Mouse (Mus musculus) intestine, embryonic 14.5 days (tissue): ENCODE measurements around the gene Mtmr1. TPM values are rescaled to one million over a fixed set of nuclear protein-coding genes. Genes with fewer than 3 reads are reported as not detected.

Experiments
- ATAC-seq: fragments of 200-750 bp; cut with Nextera tagmentation; replicated peaks from 2 replicates; pipeline ENCODE4 v1.8.0; 2017; ENCODE audit warnings: low read depth, moderate number of reproducible peaks, moderate TSS enrichment, moderate library complexity; ENCODE audit not compliant: low FRiP score, low TSS enrichment
- DNase-seq: peaks from one replicate; pipeline ENCODE4 v3.0.0-alpha.2; 2018; ENCODE audit warnings: low spot score
- H3K27ac ChIP-seq: fragments of 300-500 bp; sonication (generic); 2 replicates; pipeline ENCODE4 v1.5.1; 2014; ENCODE audit warnings: low read depth, mild to moderate bottlenecking, control low read depth
- H3K27me3 ChIP-seq: fragments of 300-500 bp; sonication (generic); replicated peaks from 2 replicates; pipeline ENCODE4 v1.6.1; 2014; ENCODE audit warnings: low read length, control low read depth; ENCODE audit not compliant: control insufficient read depth, insufficient read depth
- H3K36me3 ChIP-seq: fragments of 300-500 bp; sonication (generic); 2 replicates; pipeline ENCODE4 v1.6.1; 2014; ENCODE audit warnings: low read length, control low read depth; ENCODE audit not compliant: control insufficient read depth, insufficient read depth
- H3K4me1 ChIP-seq: fragments of 300-500 bp; sonication (generic); replicated peaks from 2 replicates; pipeline ENCODE4 v1.6.1; 2014; ENCODE audit warnings: low read length, control low read depth, mixed read lengths; ENCODE audit not compliant: control insufficient read depth, insufficient read depth
- H3K4me2 ChIP-seq: fragments of 300-500 bp; sonication (generic); 2 replicates; pipeline ENCODE4 v1.6.1; 2014; ENCODE audit warnings: low read length
- H3K4me3 ChIP-seq: fragments of 300-500 bp; sonication (generic); 2 replicates; pipeline ENCODE4 v1.5.1; 2014; ENCODE audit warnings: low read depth, low read length, control low read depth, mixed read lengths
- H3K9ac ChIP-seq: fragments of 300-500 bp; sonication (generic); 2 replicates; pipeline ENCODE4 v1.6.1; 2014; ENCODE audit warnings: mild to moderate bottlenecking, low read length
- H3K9me3 ChIP-seq: fragments of 300-500 bp; sonication (generic); 2 replicates; pipeline ENCODE4 v1.6.1; 2016; ENCODE audit warnings: low read length, control low read depth; ENCODE audit not compliant: control insufficient read depth
- WGBS: fragments of 180-500 bp; shearing (Covaris S2); extraction: QIAGEN DNeasy Blood & Tissue Kit; methylation state at CpG from one replicate; pipeline ENCODE4 v1.1.7; 2014; 5-methylcytosine and 5-hydroxymethylcytosine counted together
- polyA plus RNA-seq: library from polyadenylated mRNA; unstranded; fragments of >200 nt; fragmentation: Nextera tagmentation; extraction: Ambion mirVana; gene quantifications from 2 replicates; pipeline ENCODE4 v1.2.1, GENCODE M21; 2014

Mtmr1 gene
- polyA plus RNA-seq, 1 experiment from 2014 or later, result 13.2 TPM

DNA sequence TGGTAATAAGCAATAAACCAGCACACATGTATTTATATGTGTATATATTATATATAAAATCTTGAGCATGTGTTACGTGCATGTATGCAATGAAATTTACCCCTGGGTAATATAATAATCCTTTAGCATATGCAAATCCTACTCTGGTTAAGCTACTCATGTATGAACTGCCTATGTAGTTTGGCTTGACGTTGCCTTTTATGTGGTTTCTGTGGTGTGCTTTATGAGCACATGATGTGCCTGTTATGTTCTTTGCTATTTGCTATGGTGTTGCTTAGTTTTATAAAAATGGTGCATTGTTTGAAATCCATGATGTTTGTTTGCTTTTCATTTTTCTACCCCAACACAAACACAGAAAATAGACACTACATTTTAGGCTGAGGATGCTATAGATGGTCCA, 13.9 kb downstream of the Mtmr1 start:
- Histone ChIP-seq H3K4me2 (no peak overlapping the region), H3K4me3 (no peak overlapping the region), H3K4me1 (no peaks in the 10 kb centered on the region), H3K9me3 (no peaks in the 10 kb centered on the region), H3K9ac (no peak overlapping the region), H3K36me3 (no peaks in the 10 kb centered on the region), H3K27ac (no peak overlapping the region), H3K27me3 (no peaks in the 10 kb centered on the region)
- WGBS, result 87% methylated on average over 2 of the region's 2 CpGs
- DNase-seq, result no peak
- ATAC-seq, result no peak

DNA sequence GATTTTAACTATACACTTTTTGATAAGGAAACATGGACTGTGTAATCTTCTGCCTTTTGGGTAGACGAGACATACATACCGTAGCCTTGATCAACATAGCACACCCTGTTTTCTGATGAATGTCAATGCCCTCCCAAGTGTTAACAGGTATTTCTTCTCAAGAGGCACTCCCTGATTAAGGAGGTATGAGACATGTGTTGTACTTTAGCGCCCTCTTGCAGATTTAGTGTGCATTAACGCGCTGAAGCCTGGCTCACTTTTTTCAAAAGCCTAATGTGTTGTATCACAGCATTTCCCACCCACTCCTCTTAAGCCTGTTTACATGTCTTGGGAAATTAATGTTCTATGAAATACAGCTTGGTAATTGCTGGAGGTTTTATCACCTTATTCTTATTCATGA, 17.0 kb downstream of the Mtmr1 start:
- no peak for DNase-seq
- Histone ChIP-seq H3K4me1 (no peaks in the 10 kb centered on the region), H3K27me3 (no peaks in the 10 kb centered on the region), H3K9me3 (no peaks in the 10 kb centered on the region), H3K27ac (no peak overlapping the region), H3K36me3 (no peaks in the 10 kb centered on the region), H3K9ac (no peak overlapping the region), H3K4me3 (no peak overlapping the region), H3K4me2 (no peak overlapping the region)
- 45% methylated on average over 5 of the region's 5 CpGs for WGBS
- no peak for ATAC-seq

DNA sequence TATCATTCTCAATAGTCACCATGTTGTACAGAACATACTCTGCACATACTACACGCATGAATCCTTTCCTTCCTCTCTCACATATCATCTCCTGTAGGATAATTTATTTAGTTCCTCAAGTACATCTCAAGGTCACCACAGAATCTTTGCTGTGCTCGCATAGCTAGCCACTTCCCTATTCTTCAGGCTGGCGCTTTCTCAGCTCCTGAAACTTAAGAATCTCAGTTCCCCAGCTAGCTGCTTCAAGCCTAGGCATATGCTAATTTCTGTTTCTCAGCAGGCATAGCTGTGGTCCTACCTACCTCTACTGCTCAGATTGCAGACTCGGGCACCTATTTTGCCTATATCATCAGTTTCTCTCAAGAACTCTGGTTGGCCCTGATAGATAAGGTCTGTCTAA, 31.8 kb downstream of the Mtmr1 start:
- no peak overlapping the region for H3K9ac ChIP-seq
- no peak overlapping the region for H3K27ac ChIP-seq
- H3K9me3 ChIP-seq, result no peaks in the 10 kb centered on the region
- 88% methylated on average over 4 of the region's 4 CpGs for WGBS
- H3K4me2 ChIP-seq, result no peak overlapping the region
- DNase-seq, result no peak
- no peak for ATAC-seq
- H3K36me3 ChIP-seq, result no peaks in the 10 kb centered on the region
- H3K4me1 ChIP-seq, result no peaks in the 10 kb centered on the region
- H3K4me3 ChIP-seq, result no peak overlapping the region
- no peaks in the 10 kb centered on the region for H3K27me3 ChIP-seq

DNA sequence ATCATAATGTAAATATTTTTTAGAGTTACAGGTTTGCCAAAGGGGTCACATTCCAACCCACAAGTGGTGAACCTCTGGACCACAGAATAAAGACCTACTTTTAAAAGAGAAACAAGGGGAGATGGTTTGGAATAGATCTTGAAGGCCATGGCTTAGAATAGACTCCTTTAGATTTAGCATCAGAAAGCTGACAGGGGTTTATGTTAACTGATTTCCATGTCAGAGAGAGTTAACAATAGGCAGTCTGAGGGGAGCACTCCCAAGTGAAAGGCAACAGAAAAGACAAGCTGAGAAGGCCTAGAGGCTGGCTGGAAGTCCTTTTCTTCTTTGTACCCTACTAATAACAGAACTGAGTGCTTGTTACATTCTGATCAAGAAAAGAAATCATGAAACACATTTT, 41.7 kb downstream of the Mtmr1 start:
- Histone ChIP-seq H3K27me3 (no peaks in the 10 kb centered on the region), H3K9ac (no peak overlapping the region), H3K4me2 (no peak overlapping the region), H3K9me3 (no peaks in the 10 kb centered on the region), H3K27ac (no peak overlapping the region), H3K4me3 (no peak overlapping the region), H3K4me1 (no peaks in the 10 kb centered on the region), H3K36me3 (no peaks in the 10 kb centered on the region)
- ATAC-seq (no peak), DNase-seq (no peak)

DNA sequence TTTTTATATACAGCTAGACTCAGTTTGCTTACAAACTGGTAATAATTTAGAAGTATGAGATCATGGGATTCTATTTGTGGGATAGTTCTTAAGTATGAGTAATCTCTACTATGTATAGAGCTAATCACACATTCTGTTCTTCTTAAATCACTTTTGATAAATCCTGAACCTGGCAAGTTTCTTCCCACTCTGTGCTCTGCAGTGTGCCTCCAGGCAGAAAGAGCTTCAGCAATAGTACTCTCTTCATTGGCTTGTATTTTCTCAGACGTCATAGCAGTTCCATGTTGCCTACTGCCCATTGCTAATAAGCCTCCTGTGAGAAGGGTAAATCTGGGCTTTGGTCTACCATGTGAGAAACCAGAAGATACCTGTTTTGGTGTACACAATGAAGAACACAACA, 43.8 kb downstream of the Mtmr1 start:
- DNase-seq, result no peak
- ATAC-seq, result no peak
- no peaks in the 10 kb centered on the region for H3K36me3 ChIP-seq
- H3K27me3 ChIP-seq, result no peaks in the 10 kb centered on the region
- H3K4me3 ChIP-seq, result no peak overlapping the region
- no peak overlapping the region for H3K27ac ChIP-seq
- no peak overlapping the region for H3K4me2 ChIP-seq
- no peaks in the 10 kb centered on the region for H3K9me3 ChIP-seq
- WGBS, result 65% methylated on average over 1 of the region's 1 CpGs
- no peaks in the 10 kb centered on the region for H3K4me1 ChIP-seq
- no peak overlapping the region for H3K9ac ChIP-seq

DNA sequence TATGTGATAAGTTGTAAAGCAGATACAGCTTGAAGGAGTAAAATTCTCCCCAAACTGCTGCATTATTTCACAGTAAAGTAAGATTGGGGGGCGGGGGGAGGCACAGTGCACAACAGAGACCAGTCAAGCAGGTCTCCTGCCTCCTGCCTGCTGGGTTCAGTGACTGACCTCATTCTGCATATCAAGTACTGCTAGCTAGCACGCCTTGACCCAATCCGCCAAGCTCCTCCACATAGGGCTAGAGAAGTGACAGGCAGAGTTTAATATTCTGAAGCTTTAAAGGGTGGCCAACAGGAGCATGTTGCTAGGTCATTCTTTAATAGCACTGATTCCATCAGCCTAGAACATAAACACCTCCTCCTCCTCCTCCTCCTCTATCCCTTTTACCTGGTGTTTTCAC, 48.2 kb downstream of the Mtmr1 start:
- DNase-seq, result no peak

DNA sequence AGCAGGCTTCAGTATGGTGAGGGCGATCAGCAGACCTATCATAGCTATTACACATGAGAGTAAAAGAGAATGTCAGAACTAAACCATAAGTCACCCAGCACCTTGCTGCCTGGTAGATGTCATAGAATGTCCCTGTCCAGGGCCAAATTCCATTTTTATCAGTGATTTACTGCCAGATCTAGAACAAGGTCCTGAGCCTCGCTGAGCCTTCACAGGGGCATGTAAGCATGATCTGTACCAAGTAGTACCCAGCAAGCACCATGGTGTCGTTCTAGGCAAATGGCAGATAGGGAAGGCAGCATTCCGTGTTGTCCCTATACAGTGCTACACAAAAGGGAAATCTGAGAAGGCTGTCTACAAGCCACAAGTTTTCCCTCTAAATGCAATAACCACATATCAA, 49.1 kb downstream of the Mtmr1 start:
- no peak for ATAC-seq
- H3K27ac ChIP-seq, result no peak overlapping the region
- no peak overlapping the region for H3K4me3 ChIP-seq
- WGBS, result 81% methylated on average over 4 of the region's 4 CpGs
- no peaks in the 10 kb centered on the region for H3K9me3 ChIP-seq
- H3K36me3 ChIP-seq, result 0 out of 2 replicates have a peak, but pooled peaks cover 3% of the 10 kb centered on the region
- no peaks in the 10 kb centered on the region for H3K4me1 ChIP-seq
- no peaks in the 10 kb centered on the region for H3K27me3 ChIP-seq
- no peak for DNase-seq
- H3K9ac ChIP-seq, result no peak overlapping the region
- no peak overlapping the region for H3K4me2 ChIP-seq

More for the DNA sequence above, 48.2 kb downstream of the Mtmr1 start:
- H3K4me3 ChIP-seq, result no peak overlapping the region
- H3K27me3 ChIP-seq, result no peaks in the 10 kb centered on the region
- H3K27ac ChIP-seq, result no peak overlapping the region
- no peak overlapping the region for H3K9ac ChIP-seq
- no peaks in the 10 kb centered on the region for H3K4me1 ChIP-seq
- no peak overlapping the region for H3K4me2 ChIP-seq
- no peaks in the 10 kb centered on the region for H3K9me3 ChIP-seq
- WGBS, result 74% methylated on average over 3 of the region's 3 CpGs
- 0 out of 2 replicates have a peak, but pooled peaks cover 3% of the 10 kb centered on the region for H3K36me3 ChIP-seq
- no peak for ATAC-seq

DNA sequence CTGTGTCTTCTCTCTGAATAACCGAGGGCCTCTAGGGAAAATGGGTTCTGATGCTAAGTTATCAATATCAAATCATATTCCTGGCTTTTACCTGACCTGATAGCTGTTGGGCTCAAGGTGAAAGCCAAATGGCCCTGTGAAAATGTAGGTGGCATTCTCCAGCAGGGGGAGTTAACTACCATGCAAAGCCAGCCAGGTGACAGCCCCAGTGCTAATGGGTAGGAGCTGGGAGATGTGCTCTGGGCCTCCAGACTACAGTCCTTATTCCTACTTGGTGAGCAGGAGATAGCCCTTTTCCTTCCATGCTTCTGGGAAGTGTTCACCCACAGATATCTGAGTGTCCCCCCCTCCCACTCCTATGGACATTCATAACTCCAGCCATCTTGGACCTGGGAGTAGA, 60.3 kb downstream of the Mtmr1 start:
- 64% methylated on average over 1 of the region's 1 CpGs for WGBS
- Histone ChIP-seq H3K27ac (no peak overlapping the region), H3K4me1 (no peaks in the 10 kb centered on the region), H3K9me3 (no peaks in the 10 kb centered on the region), H3K4me3 (no peak overlapping the region), H3K27me3 (no peaks in the 10 kb centered on the region), H3K9ac (no peak overlapping the region), H3K4me2 (no peak overlapping the region), H3K36me3 (no peaks in the 10 kb centered on the region)
- DNase-seq (no peak), ATAC-seq (no peak)

DNA sequence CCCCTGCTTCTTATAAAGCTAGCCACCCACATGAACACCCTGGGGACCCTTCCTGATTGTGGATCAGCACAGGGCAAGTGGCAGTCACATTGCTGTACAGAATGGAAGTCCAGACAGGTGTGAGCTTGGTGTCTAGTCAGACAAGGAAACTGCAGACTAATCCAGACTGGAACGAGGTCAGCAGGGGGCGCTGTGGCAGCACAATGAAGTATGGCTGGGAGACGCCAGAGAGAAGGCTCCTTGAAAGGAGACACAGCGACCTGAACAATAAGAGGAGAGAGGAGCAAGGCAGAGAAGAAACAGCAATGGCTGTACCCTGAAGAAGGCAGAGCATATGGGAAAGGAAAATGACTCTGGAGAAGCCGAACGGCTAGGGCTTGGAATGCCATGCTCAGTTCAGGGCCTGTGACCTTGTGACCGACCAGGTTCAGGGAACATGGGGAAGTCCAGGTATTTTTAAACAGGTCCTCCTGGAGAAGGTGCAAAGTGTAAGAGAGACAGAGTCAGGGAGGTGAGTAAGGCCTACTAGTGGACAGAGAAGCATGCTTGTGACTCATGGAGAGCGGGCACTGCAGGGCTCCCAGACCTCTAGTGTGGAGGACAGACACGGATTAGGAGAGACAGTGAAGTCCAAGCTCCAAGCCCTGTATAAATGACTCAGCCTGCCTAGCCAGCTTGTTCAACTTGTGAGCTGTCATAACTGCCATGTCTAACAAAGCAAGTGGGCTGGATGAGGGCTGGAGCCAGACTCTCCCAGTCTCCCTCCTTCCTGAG, 61.4 kb downstream of the Mtmr1 start:
- Histone ChIP-seq H3K27ac (no peak overlapping the region), H3K36me3 (no peaks in the 10 kb centered on the region), H3K9ac (no peak overlapping the region), H3K4me3 (no peak overlapping the region), H3K4me1 (no peaks in the 10 kb centered on the region), H3K4me2 (no peak overlapping the region), H3K9me3 (no peaks in the 10 kb centered on the region), H3K27me3 (no peaks in the 10 kb centered on the region)
- 43% methylated on average over 9 of the region's 9 CpGs for WGBS
- DNase-seq (peak; percentile 91), ATAC-seq (no peak)
